15 mouse cellular contexts compared by ENCODE assay signal in the genomic region with DNA sequence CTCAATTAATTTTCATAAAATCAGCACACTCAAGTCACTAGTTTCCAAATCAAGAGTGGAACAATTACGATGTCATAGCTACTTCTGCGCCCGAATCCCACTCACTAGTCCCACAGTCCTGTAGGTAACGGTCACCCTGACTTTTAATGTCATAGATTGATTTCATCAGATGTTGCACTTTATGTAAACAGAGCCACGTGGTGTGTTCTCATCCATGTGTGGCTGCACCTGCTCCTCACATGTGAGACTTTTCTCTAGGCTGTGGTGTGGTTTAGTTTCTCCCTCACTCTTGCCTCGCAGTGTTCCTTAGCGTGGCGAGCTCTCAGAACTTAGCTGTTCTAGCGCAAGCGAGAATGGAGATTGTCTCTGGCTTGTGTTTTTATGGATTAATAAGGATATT.
"Had no signal": no experiment of that assay in that cellular context is flagged by ENCODE, and none has a peak within 500 bp of the region (broad histone marks: within the 10 kb centered on the region; RNA-seq: fewer than 3 reads in every experiment).

No protein-coding gene starts in this region.

- DNase-seq: lung, adult 2 months; lung, postnatal 14 days; lung, postnatal 36 days; right cerebral cortex, postnatal 14 days; thymus, postnatal 25 days; thymus, postnatal 4 days had no signal

- H3K9ac ChIP-seq: liver, embryonic 14.5 days; lung, embryonic 15.5 days; midbrain, embryonic 13.5 days; midbrain, embryonic 15.5 days; neural tube, embryonic 12.5 days; stomach, embryonic 15.5 days had no signal

- H3K27ac ChIP-seq: liver, embryonic 14.5 days; lung, embryonic 15.5 days; macrophage; midbrain, embryonic 13.5 days; midbrain, embryonic 15.5 days; neural tube, embryonic 12.5 days; stomach, embryonic 15.5 days; stomach, postnatal 0 days had no signal

- H3K9me3 ChIP-seq: lung, embryonic 15.5 days; midbrain, embryonic 13.5 days; midbrain, embryonic 15.5 days; neural tube, embryonic 12.5 days; stomach, embryonic 15.5 days had no signal

- H3K4me1 ChIP-seq: midbrain, embryonic 13.5 days; midbrain, embryonic 15.5 days; neural tube, embryonic 12.5 days; stomach, embryonic 15.5 days had no signal

- H3K27me3 ChIP-seq: lung, embryonic 15.5 days; midbrain, embryonic 13.5 days; midbrain, embryonic 15.5 days; neural tube, embryonic 12.5 days; stomach, embryonic 15.5 days had no signal

- H3K36me3 ChIP-seq: lung, embryonic 15.5 days; midbrain, embryonic 13.5 days; midbrain, embryonic 15.5 days; neural tube, embryonic 12.5 days; stomach, embryonic 15.5 days had no signal

- H3K4me2 ChIP-seq: lung, embryonic 15.5 days; midbrain, embryonic 11.5 days; midbrain, embryonic 13.5 days; midbrain, embryonic 15.5 days; neural tube, embryonic 12.5 days; stomach, embryonic 15.5 days had no signal

- ATAC-seq: midbrain, embryonic 13.5 days; midbrain, embryonic 15.5 days had no signal

- H3K4me3 ChIP-seq: lung, embryonic 15.5 days; midbrain, embryonic 13.5 days; midbrain, embryonic 15.5 days; neural tube, embryonic 12.5 days; stomach, embryonic 15.5 days had no signal
